Mouse (Mus musculus) regulatory T cell (primary cell): ENCODE measurements around the gene Tmem174.

Experiments
- in situ Hi-C: fragments of 300-600 bp; cut with MboI, MseI; formaldehyde crosslinking; loops from one replicate; pipeline ENCODE4 v1.15.1; 2025; ENCODE audit warnings: high pct_unique_total_duplicates

The Tmem174 gene

DNA sequence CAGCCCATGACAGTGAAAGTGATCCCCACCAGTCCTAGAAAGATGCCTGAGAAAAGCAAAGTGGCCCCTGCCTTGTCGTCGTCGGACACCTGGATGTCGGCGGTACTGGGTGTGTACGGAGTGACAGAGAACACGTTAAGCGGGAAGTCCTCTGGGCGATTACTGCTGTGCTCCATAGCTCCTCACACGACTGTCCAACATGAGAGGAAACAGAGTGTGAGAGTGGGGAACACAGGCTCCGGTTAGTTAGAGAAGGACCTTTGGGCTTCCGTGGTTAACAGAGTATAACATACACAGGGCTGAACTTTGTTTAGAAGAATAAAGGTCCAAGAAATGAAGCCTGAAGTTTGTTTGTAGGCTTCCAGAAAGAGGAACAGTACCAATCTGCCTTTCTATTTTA lies at the start of gene Tmem174:
Gene Tmem174 (minus strand): TSS at position 266 of the 400 bp plus-strand sequence.
- in situ Hi-C loops, result no loop called here

DNA sequence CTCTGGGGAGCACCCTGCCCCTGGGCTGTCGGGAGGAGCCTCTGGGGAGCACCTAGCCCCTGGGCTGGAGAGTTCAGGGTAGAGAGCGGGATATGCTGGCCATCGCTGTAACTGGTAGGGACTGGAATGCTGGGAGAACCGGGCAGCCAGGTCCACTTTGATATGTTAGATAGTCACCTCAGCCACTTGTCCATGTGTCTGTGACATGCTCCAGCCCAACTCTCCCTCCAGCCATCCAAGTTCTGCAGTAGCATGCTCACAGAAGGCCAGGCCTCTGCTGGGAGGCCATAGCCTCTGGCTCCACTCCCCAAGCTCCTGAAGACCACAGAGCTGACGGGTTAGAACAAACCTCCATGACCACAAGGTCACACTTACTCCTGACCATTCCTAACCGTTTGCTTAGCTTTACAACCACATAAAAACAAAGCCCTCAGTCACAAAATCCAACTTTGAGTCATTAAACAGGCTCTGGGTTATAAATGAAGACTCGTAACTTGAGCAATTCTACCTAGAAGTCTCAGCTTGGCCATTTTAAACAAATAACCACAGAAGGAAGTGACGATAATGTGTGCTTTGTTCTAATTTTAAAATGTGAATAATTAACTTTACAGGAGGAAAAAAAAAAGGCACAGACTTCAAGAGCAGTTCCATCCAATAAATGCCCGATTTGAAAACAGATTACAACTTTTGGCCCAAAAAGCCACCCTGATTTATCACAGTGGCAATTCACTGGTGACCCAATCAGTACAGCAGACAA lies 47.1 kb upstream of the Tmem174 start:
- in situ Hi-C loops, result no loop called here

DNA sequence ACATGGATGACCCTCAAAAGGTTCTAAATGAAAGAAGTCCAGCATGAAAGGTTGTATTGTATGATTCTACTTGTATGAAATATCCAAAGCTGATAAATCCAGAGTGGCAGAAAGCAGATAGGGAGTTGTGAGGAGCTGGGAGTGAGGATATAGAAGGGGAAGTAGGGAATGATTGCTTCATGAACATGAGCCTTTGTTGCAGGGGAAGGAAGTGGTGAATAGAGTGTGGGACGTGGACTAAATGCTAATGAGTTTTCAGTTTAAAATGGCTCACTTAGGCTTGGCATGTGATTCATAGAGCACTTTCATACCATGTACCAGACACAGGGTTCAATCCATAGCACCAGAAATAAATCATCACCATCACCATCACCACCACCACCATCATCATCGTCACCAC lies 46.2 kb upstream of the Tmem174 start:
- in situ Hi-C loops, result no loop called here

DNA sequence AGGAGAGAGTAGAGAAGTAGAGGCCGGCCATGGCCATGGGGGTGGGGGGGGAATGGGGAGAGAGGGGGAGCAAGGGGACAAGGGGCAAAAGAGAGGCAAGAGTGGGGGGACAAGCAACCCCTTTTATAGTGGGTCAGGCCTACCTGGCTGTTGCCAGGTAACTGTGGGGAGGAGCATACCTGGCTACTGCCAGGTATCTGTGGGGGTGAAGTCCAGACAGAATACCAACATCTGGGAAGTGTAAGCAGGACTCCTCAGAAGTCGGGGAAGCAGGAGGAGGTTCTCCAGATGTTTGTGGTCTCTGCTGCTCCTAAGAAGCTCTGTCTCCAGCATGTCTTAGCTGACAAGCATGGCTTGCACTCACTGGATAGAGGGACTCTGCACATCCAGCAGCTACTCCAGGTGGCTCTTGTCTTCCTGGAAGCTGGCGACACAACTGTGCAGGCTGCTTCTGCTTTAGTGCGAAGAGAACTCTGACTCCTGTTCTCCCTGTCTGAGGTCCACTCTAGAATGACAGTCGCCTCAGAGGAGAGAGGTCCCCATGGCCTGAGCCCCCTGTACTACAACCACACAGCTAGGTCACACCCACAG lies 43.4 kb upstream of the Tmem174 start:
- in situ Hi-C loops, result no loop called here

DNA sequence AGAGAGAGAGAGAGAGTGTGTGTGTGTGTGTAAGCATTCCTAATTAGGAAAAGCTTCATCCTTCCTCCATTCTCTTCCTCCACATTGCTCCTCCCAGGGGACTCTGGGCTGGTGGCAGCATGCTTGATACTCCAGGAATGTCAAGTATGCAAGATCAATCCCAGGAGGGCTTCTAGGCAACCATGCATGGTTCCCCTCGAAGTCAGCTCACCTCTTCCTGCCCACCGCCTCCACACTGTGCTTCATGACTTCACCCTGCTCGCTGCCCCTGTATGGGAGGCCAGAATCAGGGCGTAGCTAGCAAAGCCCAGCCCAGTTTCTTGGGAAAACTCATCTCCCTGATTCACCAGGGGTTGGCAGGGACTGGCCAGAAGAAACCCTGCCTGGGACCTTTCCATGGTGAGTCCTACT lies 42.4 kb upstream of the Tmem174 start:
- in situ Hi-C loops, result no loop called here

DNA sequence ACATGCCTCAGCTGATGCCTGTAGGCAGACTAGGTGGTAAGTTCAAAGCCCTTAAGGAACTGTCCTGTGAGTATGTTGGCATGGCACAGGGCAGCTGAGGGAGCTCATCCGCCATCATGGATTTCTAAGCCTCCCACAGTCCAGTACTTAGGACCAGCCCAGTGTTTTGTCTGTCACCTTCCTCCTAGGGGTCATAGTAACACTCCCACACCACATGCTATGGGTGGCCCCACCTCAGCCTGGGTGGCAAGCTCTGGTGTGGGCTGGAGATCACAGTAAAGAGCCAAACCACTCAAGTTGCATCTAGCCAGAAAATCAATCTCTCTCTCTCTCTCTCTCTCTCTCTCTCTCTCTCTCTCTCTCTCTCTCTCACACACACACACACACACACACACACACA lies 42.0 kb upstream of the Tmem174 start:
- in situ Hi-C loops, result no loop called here

DNA sequence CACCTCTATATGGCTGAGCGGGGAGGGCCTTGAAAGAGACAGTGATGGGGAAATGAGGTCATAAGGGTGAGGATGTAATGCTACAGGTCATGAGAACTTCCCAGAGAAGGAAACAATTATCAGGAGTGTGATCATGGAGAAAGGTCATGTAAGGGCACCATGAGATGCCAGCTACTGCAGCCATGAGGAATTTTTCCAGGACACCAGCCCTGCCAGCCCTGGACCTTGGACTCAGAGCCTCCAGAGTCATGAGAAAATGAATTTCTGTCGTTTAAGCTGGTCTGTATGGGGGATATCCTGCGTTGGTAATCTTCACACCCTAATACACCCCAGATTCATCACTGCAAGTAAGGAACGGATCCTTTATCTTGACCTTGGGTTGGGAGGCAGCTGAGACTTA lies 36.7 kb upstream of the Tmem174 start:
- in situ Hi-C loops, result no loop called here

DNA sequence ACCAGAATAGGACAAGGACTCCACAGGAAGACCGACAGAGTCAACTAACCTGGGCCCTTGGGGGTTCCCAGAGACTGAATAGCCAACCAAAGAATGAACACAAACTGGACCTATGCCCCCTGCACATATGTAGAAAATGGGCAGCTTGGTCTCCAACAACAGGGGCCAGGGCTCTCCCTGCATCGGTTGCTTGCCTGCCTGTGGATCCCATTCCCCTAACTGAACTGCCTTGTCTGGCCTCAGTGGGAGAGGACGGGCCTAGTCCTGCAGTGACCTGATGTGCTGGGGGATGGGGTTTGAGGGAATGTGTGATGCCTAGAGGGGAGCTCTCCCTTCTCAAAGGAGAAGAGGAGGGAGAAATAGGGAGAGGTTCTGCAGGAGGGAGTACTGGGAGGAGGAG lies 32.1 kb upstream of the Tmem174 start:
- in situ Hi-C loops, result no loop called here

DNA sequence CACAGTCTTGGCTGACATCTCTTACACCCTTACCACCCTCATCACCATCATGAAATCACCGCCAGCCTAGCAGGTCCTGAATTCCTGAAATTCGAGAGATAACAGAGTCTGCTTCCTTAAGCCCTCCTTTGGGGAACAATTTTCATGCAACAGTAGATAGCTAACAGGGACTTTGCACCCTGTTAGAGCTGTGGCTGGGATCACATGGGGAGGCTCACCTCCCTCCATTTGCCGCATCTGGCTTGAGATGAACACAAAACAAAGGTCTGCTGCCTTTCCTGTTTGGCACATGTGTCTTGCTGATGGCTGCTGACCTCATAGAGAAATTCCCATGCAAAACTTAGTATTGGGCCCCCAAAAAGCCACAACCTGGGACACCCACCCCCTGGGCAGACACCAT lies 30.1 kb upstream of the Tmem174 start:
- in situ Hi-C loops, result no loop called here

DNA sequence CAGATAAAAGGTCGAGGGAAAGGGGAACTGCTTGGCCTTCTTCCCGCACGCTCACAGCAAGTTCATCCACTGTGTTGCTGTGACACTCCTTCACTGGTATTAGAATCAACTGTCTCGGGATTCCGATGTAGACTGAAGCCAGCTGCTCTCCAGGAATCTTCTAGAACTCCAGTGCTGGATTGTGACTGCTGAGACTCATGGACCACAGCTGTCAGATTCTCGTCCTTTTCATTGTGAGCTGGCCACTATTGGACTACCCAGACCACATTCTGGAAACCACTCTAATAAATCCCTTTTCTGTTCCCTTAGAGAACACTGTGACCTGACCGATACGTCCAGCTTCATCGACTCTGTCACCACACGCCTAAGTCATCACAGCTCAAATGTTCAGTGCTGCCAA lies 28.0 kb upstream of the Tmem174 start:
- in situ Hi-C loops, result no loop called here

DNA sequence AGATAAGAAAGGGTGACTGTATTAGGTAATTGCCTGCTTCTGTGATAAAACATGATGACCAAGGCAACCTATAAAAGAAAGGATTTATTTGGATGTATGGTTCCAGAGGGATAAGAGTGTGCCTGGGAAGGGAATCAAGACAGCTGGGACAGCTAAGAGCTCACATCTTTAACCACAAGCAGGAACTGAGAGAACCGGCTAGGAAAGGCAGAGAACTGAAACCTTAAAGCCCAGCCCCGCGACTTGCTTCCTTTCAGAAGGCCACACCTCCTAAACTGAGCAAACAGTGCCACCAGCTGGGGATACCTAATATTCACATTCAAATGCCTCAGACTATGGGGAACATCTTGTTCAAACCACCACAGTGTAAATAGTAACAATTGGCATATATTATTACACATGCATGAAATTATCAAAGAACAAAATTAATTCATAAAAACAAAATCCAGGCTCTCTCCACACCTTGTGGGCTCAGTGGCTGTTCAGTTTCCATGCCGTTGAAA lies 25.0 kb upstream of the Tmem174 start:
- in situ Hi-C loops, result no loop called here

DNA sequence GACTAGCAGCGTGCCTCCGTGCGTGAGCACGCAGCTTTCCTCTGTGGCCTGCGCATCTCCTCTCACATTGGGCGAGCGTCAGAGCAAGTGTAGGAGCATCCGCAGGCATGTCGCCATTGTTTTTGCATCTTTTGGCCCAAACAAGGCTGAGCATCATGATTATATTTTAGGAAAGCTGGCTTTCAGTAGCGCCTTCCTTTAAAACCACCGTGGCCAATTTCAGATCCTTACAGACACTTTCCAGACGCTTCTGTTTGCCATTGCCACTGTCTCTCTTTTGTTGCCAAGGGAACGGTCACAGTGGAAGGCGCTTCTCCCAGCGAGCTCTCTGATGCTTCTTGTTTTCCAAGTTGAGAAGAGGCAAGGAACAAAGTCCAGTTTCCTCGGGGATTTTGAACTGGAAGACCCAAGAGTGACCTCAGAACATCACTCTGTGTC lies 18.8 kb upstream of the Tmem174 start:
- in situ Hi-C loops, result no loop called here

DNA sequence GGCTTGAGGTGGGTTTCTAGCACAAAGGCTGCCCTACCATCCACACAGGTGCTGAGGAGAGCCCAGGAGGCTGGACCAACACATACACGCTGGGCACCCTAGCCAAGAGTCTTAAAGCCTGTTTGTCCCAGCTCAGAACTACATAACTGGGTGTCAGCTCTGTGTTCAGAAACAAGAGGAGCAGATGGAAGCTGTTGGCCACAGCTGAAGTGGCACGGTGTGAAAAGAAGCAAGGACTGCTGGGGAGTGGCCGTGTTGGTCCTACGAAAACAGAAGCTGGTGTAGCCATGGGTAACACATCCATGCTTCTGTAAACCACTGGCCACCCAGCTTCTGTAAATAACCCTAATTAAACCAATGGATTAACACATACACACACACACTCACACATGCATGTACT lies 18.1 kb upstream of the Tmem174 start:
- in situ Hi-C loops, result no loop called here

DNA sequence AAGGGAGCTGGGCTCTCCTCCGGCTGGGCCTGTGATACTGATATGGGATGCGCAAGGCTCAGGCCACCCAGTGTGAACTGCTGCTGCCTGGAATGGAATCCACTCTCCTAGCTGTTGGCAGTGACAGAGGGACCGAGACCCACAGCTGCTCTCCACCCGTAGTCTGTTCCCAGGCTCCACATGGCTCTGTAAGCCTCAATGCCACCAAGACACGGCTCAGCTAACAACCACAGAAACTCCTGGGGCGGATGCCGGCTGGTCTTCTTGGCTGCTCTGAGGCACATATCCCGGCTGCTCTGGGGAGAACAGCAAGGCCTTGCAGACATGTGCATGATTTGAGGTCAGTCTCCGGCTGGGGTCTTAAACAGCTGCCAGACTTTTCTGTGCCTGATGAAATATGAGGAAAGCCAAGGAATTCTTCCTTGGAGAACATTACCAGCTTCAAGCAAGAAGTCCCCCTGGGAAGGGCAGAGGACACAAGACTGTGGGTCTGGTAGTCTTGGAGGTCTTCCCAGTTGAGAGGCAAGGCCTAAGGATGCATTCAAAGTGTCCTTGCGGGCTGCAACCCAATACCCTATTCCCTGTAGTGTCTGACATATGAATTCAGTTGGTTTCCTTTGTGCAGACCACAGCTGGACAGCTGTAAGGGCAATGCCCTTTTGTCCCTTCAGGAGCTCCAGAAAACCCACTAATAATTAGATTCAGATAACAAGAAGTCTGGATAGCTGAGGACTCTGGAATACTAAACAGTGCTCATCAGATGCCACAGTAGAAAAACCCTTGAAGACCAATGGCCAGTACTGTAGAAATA lies 17.1 kb upstream of the Tmem174 start:
- in situ Hi-C loops, result no loop called here

DNA sequence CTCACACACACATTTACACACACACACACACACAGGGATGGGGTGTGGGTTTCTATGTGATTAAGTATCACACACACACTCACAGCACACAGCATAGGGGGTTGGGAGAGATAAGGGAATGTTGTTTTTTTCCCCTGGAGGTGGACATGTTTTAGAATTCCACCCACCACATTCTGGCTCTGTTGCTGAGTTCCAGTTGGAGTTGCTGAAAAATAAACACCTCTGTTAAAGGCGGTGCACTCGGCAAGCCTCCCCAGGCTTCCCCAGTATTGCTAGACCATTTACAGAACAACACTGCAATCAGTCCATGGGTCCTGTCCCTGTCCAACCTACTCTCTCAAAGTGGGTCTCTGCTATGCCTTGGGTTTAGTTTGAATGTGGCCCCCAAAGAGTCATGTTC lies 15.0 kb upstream of the Tmem174 start:
- in situ Hi-C loops, result no loop called here

DNA sequence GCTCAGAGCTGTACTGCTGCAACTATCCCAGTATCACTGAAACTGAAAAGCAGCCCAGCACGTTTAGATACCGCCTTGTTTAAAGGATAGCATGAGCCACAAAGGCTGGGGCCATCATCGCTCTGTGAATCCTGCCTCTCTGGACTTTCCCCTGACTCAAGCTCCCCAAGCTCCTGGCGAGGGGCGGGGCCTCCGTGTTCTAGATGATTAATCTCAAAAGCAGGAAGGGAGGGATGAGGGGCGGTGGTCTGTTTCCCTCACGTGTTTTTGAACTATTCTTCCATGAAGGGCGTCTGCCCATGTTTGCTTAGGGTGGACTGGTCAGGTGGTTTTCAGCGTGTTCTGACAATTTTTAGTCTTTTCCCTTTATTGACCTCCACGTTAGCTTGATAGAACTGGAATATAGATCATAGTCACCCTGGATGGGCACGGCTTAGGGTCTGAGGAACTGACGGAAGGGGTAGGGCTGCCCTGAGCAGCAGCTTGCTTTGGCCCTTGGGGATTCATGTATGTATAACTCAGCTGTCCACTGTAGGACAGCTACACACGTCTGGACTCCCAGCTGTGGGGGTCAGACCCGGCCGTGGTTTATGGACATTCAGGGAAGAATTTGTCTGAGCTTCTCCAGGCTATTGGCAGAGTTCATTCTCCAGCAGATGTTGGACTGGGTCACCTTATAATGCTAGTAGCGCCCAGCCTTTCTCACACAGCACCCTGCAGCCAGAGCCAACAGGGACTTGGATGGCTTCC lies 14.2 kb upstream of the Tmem174 start:
- in situ Hi-C loops, result no loop called here

DNA sequence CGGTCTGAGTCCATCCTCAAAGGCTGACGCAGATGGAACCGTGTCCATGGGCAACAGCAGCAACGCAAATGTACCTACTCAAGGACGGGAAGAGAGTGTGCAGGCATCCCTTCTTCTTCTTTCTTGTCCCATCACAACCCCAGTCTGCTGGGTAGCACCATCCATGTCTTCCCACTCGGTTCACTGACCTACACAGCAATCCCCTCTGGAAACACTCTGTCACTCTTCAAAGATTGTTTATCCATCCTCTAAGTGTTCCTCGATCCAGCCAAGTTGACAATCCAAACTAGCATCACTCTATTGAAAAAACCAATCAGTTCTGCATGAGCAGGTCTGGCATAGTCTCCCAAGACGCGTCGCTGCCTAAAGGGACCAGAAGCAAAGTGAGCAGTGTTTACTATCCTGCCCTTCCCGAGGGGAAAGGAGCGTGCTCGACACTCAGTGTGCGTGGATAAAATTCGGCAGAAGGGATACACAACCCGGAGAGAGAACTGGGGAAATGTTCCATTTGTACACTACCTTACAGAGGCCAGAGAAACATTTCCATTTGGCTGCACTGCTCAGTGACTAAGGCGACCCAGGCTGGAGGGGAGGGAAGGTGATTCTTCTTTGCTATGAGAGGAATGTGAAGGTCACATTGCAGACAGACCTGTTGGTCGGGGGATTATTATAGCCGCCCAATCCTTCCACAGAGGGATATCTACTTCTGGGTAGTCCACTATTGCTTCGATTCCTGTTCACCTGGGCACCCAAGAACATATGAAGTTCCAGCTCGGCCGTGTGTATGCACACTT lies 10.8 kb upstream of the Tmem174 start:
- in situ Hi-C loops, result no loop called here

DNA sequence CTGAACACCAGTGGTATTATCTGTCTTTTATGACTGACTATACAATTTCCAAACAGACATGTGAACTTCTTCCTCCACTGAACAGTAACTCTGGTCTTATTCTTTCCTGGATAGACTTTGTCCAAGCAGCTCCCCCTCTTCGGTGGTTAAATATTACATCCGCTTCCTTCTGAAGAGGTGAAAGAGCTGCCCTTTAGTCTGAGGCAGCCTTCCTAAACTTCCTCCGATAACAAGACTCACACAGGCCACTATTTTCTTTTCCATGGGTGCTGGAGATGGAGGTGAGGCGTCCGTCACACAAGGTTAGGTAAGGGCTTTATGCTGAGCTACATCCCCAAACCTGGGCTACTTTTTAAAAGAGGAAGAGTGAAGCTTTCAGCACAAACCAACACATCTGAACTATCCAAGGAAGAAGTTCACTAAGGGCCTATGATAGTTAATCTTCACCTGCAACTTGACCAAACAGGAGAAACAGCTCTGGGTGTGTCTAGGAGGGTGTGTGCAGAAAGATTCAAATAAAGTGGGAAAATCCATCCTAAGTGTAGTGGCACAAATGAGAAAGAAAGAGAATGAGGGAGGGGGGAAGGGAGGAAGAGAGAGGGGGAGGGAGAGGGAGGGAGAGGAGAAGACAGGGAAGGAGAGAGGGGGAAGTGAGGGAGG lies 1.4 kb upstream of the Tmem174 start:
- in situ Hi-C loops, result no loop called here

DNA sequence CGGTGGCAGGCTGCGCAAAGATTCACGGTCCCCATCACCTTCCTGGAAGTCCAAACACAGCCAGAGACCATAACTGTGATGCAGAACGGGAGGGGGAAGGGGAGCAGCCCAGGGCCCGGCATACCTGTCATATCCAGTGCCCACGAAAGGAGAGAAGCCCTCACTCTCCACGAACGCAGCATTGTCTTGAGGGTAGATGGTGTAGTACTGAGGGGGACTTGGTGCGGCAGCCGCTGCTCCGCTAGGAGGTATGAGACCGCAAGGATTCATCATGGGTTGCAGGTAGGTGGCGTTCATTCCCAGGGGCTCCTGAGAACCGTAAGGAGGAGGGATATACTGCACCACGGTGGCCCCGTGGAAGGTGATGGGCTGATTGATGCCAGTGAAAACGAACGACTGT lies 639 bp downstream of the Tmem174 start:
- in situ Hi-C loops, result no loop called here
